9 mouse cellular contexts compared by ENCODE assay signal in the genomic region with DNA sequence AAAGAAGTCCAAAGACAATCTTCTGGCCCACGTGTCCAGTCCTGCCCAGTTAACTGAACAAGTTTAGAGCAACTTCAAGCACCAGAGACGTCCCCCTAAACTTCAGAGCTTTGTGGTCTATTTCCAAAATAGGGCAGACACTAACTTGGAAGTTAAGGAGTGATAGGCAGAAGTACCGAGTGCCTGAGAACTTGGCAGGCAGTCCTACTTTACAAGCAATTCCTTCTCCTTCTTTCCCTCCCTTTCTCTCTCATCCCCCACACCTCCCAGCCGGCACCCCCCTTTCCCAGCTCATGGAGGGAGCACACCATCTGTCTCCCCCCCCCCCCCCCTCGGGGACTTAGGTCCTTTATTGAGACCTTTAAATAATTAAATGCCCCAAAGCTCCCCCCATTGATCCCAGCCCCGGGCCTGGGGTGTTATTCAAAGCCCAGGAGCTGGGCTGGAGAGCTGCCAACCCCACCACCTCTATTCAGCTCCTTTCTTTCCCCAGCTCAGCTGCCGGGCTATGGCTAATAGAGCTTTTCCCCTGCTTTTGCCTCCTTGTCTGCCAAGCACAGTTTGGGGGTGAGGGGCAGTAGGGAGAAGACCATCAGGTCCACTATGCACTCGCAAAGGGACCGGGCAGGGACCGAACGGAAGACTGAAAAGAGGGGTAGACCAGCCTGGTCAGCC. TPM values are rescaled to one million over a fixed set of nuclear protein-coding genes. Genes with fewer than 3 reads are reported as not detected.
A peak's percentile ranks its signal among the peaks of the same experiment; 100 is the strongest.
DNase-seq lines count a peak whose midpoint lies in the region; ATAC-seq and TF ChIP-seq lines count a peak whose summit lies in the region.
"Had no signal": no experiment of that assay in that cellular context is flagged by ENCODE, and none has a peak within 500 bp of the region (broad histone marks: within the 10 kb centered on the region; RNA-seq: fewer than 3 reads in every experiment).

No protein-coding gene starts in this region.

- H3K27ac ChIP-seq in heart, embryonic 10.5 days, result peak overlapping the region; percentile 93
- H3K27ac ChIP-seq in spleen, adult 2 months (ENCODE audit: insufficient read depth, low read length), result peak overlapping the region; percentile 99
- H3K27ac ChIP-seq in intestine, embryonic 15.5 days, result peak overlapping the region; percentile 99
- peak overlapping the region; percentile 94 for H3K27ac ChIP-seq in midbrain, postnatal 0 days (ENCODE audit: low read depth, low read length)

- H3K4me2 ChIP-seq in intestine, embryonic 15.5 days (replicated peaks), result peak overlapping the region; percentile 47
- H3K4me2 ChIP-seq in midbrain, postnatal 0 days (ENCODE audit: low read depth, low read length, poor library complexity, severe bottlenecking), result peak overlapping the region; percentile 20

- 0 out of 2 replicates have a peak, but pooled peaks have one; percentile 6 for TF ChIP-seq POLR2A in spleen, adult 2 months (IDR thresholded peaks at IDR 0.05; ENCODE audit: low read depth, low read length)

- H3K9me3 ChIP-seq in heart, embryonic 10.5 days, result no peaks in the 10 kb centered on the region
- no peaks in the 10 kb centered on the region for H3K9me3 ChIP-seq in intestine, embryonic 15.5 days
- H3K9me3 ChIP-seq in midbrain, postnatal 0 days (ENCODE audit: low read length), result no peaks in the 10 kb centered on the region

- H3K27me3 ChIP-seq in heart, embryonic 10.5 days (ENCODE audit: insufficient read depth, poor library complexity, severe bottlenecking), result no peaks in the 10 kb centered on the region
- no peaks in the 10 kb centered on the region for H3K27me3 ChIP-seq in spleen, adult 2 months (ENCODE audit: control insufficient read depth, insufficient read depth, low read length)
- H3K27me3 ChIP-seq in intestine, embryonic 15.5 days (replicated peaks), result no peaks in the 10 kb centered on the region
- H3K27me3 ChIP-seq in midbrain, postnatal 0 days (ENCODE audit: insufficient read depth, low read length), result no peaks in the 10 kb centered on the region

- ATAC-seq in intestine, embryonic 15.5 days, result no peak
- peak; percentile 21 for ATAC-seq in midbrain, postnatal 0 days (ENCODE audit: low FRiP score)
- no peak for ATAC-seq in erythroid progenitor cell, adult 5-6 weeks (replicated peaks; ENCODE audit: low FRiP score, poor library complexity, severe bottlenecking)

- WGBS in heart, embryonic 10.5 days, result 18% methylated on average over 11 of the region's 11 CpGs
- WGBS in spleen, adult 2 months, result 30% methylated on average over 11 of the region's 11 CpGs
- WGBS in intestine, embryonic 15.5 days, result 27% methylated on average over 11 of the region's 11 CpGs
- 11% methylated on average over 11 of the region's 11 CpGs for WGBS in midbrain, postnatal 0 days

- TF ChIP-seq CTCF in spleen, adult 2 months (IDR thresholded peaks at IDR 0.05; ENCODE audit: extremely low read depth, insufficient read depth, insufficient read length, insufficient replicate concordance), result no peak
- TF ChIP-seq CTCF in midbrain, postnatal 0 days (IDR thresholded peaks at IDR 0.05), result no peak

- H3K4me3 ChIP-seq in heart, embryonic 10.5 days, result peak overlapping the region; percentile 50
- peak overlapping the region; percentile 48; the same call in 1 of the 2 replicates for H3K4me3 ChIP-seq in spleen, adult 2 months (ENCODE audit: extremely low read depth, insufficient read depth, insufficient read length)
- H3K4me3 ChIP-seq in intestine, embryonic 15.5 days (replicated peaks), result no peak overlapping the region
- H3K4me3 ChIP-seq in midbrain, postnatal 0 days (ENCODE audit: low read depth, low read length), result no peak overlapping the region

- peaks cover 76% of the 10 kb centered on the region for H3K4me1 ChIP-seq in heart, embryonic 10.5 days
- H3K4me1 ChIP-seq in spleen, adult 2 months (ENCODE audit: control insufficient read depth, insufficient read depth, insufficient read length), result peaks cover 52% of the 10 kb centered on the region
- peaks cover 69% of the 10 kb centered on the region for H3K4me1 ChIP-seq in intestine, embryonic 15.5 days (replicated peaks)
- H3K4me1 ChIP-seq in midbrain, postnatal 0 days (ENCODE audit: insufficient read depth, low read length), result peaks cover 38% of the 10 kb centered on the region

- H3K9ac ChIP-seq in intestine, embryonic 15.5 days, result no peak overlapping the region
- no peak overlapping the region for H3K9ac ChIP-seq in midbrain, postnatal 0 days (replicated peaks; ENCODE audit: low read length, poor library complexity, severe bottlenecking)

- DNase-seq in heart, embryonic 10.5 days (ENCODE audit: low spot score), result no peak
- no peak for DNase-seq in heart, adult 9 months (ENCODE audit: low spot score in 2 of 2)
- no peak for DNase-seq in spleen, adult 2 months (ENCODE audit: low read depth in 1 of 2, low spot score in 2 of 2)
- no peak for DNase-seq in spleen, adult 18-20 months
- DNase-seq in midbrain, postnatal 0 days (ENCODE audit: low spot score), result peak; percentile 89
- DNase-seq in spleen, postnatal 4 days (ENCODE audit: low spot score in 2 of 2), result no peak

- no peaks in the 10 kb centered on the region for H3K36me3 ChIP-seq in heart, embryonic 10.5 days
- no peaks in the 10 kb centered on the region for H3K36me3 ChIP-seq in spleen, adult 2 months (ENCODE audit: control insufficient read depth, insufficient read depth, low read length)
- no peaks in the 10 kb centered on the region for H3K36me3 ChIP-seq in intestine, embryonic 15.5 days
- no peaks in the 10 kb centered on the region for H3K36me3 ChIP-seq in midbrain, postnatal 0 days (ENCODE audit: insufficient read depth, low read length)

RNA-seq across cellular contexts. Expression of gene Btg2, which starts 16.4 kb away (rescaled TPM):
- polyA plus RNA-seq in heart, embryonic 10.5 days (2016; fragmentation: Nextera tagmentation; extraction: Ambion mirVana), result 26.1 and 34.2 TPM in 2 replicates
- 115 and 123 TPM in 2 replicates for polyA plus RNA-seq in spleen, adult 2 months (2012; rRNA removed)
- polyA plus RNA-seq in intestine, embryonic 15.5 days (2015; fragmentation: Nextera tagmentation; extraction: Ambion mirVana), result 41.0 and 41.3 TPM in 2 replicates
- total RNA-seq in midbrain, postnatal 0 days (2014; rRNA removed), result 12.0 and 19.8 TPM in 2 replicates
- polyA plus RNA-seq in midbrain, postnatal 0 days (2015; fragmentation: Nextera tagmentation; extraction: Ambion mirVana), result 8.9 and 9.9 TPM in 2 replicates
- 156 and 184 TPM in 2 replicates for total RNA-seq in erythroid progenitor cell, adult 5-6 weeks (2015; ENCODE audit: low replicate concordance)
- total RNA-seq in erythroid progenitor cell, adult 5-6 weeks (2017; ENCODE audit: low replicate concordance), result 261 and 289 TPM in 2 replicates

RNA-seq across cellular contexts. Expression of gene Fmod, which starts 25.5 kb away (rescaled TPM):
- 9.5 and 11.2 TPM in 2 replicates for polyA plus RNA-seq in heart, embryonic 10.5 days (2016; fragmentation: Nextera tagmentation; extraction: Ambion mirVana)
- polyA plus RNA-seq in spleen, adult 2 months (2012; rRNA removed), result 10.6 and 12.4 TPM in 2 replicates
- 8.5 and 9.2 TPM in 2 replicates for polyA plus RNA-seq in intestine, embryonic 15.5 days (2015; fragmentation: Nextera tagmentation; extraction: Ambion mirVana)
- total RNA-seq in midbrain, postnatal 0 days (2014; rRNA removed), result 17.0 and 17.1 TPM in 2 replicates
- polyA plus RNA-seq in midbrain, postnatal 0 days (2015; fragmentation: Nextera tagmentation; extraction: Ambion mirVana), result 24.8 and 26.3 TPM in 2 replicates
- total RNA-seq in erythroid progenitor cell, adult 5-6 weeks (2015; ENCODE audit: low replicate concordance), result not detected in 2 replicates
- not detected in 2 replicates for total RNA-seq in erythroid progenitor cell, adult 5-6 weeks (2017; ENCODE audit: low replicate concordance)
- total RNA-seq: hematopoietic stem cell, adult 5-6 weeks had no signal

RNA-seq across cellular contexts. Expression of gene Chit1, which starts 48.5 kb away (rescaled TPM):
- 1.1 and 2.0 TPM in 2 replicates for polyA plus RNA-seq in heart, embryonic 10.5 days (2016; fragmentation: Nextera tagmentation; extraction: Ambion mirVana)
- 0.20 TPM in 1 of 2 replicates, not detected in the other for polyA plus RNA-seq in spleen, adult 2 months (2012; rRNA removed)
- polyA plus RNA-seq in intestine, embryonic 15.5 days (2015; fragmentation: Nextera tagmentation; extraction: Ambion mirVana), result not detected in 2 replicates
- total RNA-seq in midbrain, postnatal 0 days (2014; rRNA removed), result 0.24 and 0.99 TPM in 2 replicates
- 0.21 and 0.48 TPM in 2 replicates for polyA plus RNA-seq in midbrain, postnatal 0 days (2015; fragmentation: Nextera tagmentation; extraction: Ambion mirVana)
- total RNA-seq in erythroid progenitor cell, adult 5-6 weeks (2015; ENCODE audit: low replicate concordance), result 1.1 and 4.2 TPM in 2 replicates
- not detected in 2 replicates for total RNA-seq in erythroid progenitor cell, adult 5-6 weeks (2017; ENCODE audit: low replicate concordance)
- total RNA-seq: hematopoietic stem cell, adult 5-6 weeks had no signal

Comparison
In these comparisons a context has a peak if more than half of its experiments do, and no peak if none do; other contexts are left out.
1. H3K4me3 ChIP-seq: peak in heart, embryonic 10.5 days (single experiment) and spleen, adult 2 months (single experiment); none in intestine, embryonic 15.5 days (single experiment) and midbrain, postnatal 0 days (single experiment).
2. Peak in every context shown above with its lines, with median percentiles within 50 percentile points of each other: H3K27ac ChIP-seq.